In genomic region chr3:103141287-103141686, GRCm38 (mm10) we compare ENCODE assay signal across 9 mouse cellular contexts. TPM values are rescaled to one million over a fixed set of nuclear protein-coding genes. Genes with fewer than 3 reads are reported as not detected.
DNase-seq lines count a peak whose midpoint lies in the region; ATAC-seq and TF ChIP-seq lines count a peak whose summit lies in the region.
"Had no signal": no experiment of that assay in that cellular context is flagged by ENCODE, and none has a peak within 500 bp of the region (broad histone marks: within the 10 kb centered on the region; RNA-seq: fewer than 3 reads in every experiment).

No protein-coding gene starts in this region.

- 0 out of 2 replicates have a peak, but pooled peaks cover 3% of the 10 kb centered on the region for H3K36me3 ChIP-seq in heart, postnatal 0 days (replicated peaks; ENCODE audit: control insufficient read depth, insufficient read depth, low read length)
- no peaks in the 10 kb centered on the region for H3K36me3 ChIP-seq in heart, embryonic 10.5 days
- peaks cover 16% of the 10 kb centered on the region for H3K36me3 ChIP-seq in liver, embryonic 16.5 days (ENCODE audit: control insufficient read depth, insufficient read depth)
- H3K36me3 ChIP-seq in hindbrain, embryonic 11.5 days (ENCODE audit: control insufficient read depth, insufficient read depth, low read length), result no peaks in the 10 kb centered on the region
- H3K36me3 ChIP-seq in hindbrain, postnatal 0 days (ENCODE audit: insufficient read depth, low read length), result no peaks in the 10 kb centered on the region

- H3K4me3 ChIP-seq in heart, postnatal 0 days (ENCODE audit: low read depth, low read length), result no peak overlapping the region
- no peak overlapping the region for H3K4me3 ChIP-seq in heart, embryonic 10.5 days
- H3K4me3 ChIP-seq in liver, embryonic 16.5 days (ENCODE audit: low read depth, low read length), result no peak overlapping the region
- H3K4me3 ChIP-seq in hindbrain, embryonic 11.5 days (ENCODE audit: low read depth, low read length), result no peak overlapping the region
- H3K4me3 ChIP-seq in hindbrain, postnatal 0 days (ENCODE audit: low read length), result no peak overlapping the region

- ATAC-seq in heart, postnatal 0 days (ENCODE audit: insufficient read depth, low read depth), result peak; percentile 44; the same call in 1 of the 2 replicates
- peak; percentile 57 for ATAC-seq in liver, embryonic 16.5 days (ENCODE audit: low read depth)
- ATAC-seq in hindbrain, embryonic 11.5 days (ENCODE audit: low FRiP score), result no peak
- ATAC-seq in hindbrain, postnatal 0 days, result no peak
- ATAC-seq: intestine, embryonic 16.5 days had no signal

- WGBS in heart, postnatal 0 days, result 81% methylated on average over 11 of the region's 11 CpGs
- 88% methylated on average over 11 of the region's 11 CpGs for WGBS in heart, embryonic 10.5 days
- WGBS in liver, embryonic 16.5 days (ENCODE audit: insufficient replicate concordance), result 80% methylated on average over 11 of the region's 11 CpGs
- WGBS in hindbrain, embryonic 11.5 days, result 90% methylated on average over 11 of the region's 11 CpGs
- WGBS in hindbrain, postnatal 0 days, result 81% methylated on average over 11 of the region's 11 CpGs

- H3K27ac ChIP-seq in heart, postnatal 0 days (ENCODE audit: low read depth), result no peak overlapping the region
- H3K27ac ChIP-seq in heart, embryonic 10.5 days, result no peak overlapping the region
- no peak overlapping the region for H3K27ac ChIP-seq in liver, embryonic 16.5 days (ENCODE audit: low read length)
- no peak overlapping the region for H3K27ac ChIP-seq in hindbrain, embryonic 11.5 days (ENCODE audit: low read depth, low read length)
- no peak overlapping the region for H3K27ac ChIP-seq in hindbrain, postnatal 0 days

- no peak overlapping the region for H3K4me2 ChIP-seq in heart, postnatal 0 days (ENCODE audit: low read depth, low read length)
- H3K4me2 ChIP-seq in liver, embryonic 16.5 days (ENCODE audit: low read depth, low read length), result no peak overlapping the region
- no peak overlapping the region for H3K4me2 ChIP-seq in hindbrain, embryonic 11.5 days (replicated peaks; ENCODE audit: low read depth, low read length)
- H3K4me2 ChIP-seq in hindbrain, postnatal 0 days (ENCODE audit: low read depth, low read length), result no peak overlapping the region

- DNase-seq in heart, postnatal 0 days (ENCODE audit: low spot score), result peak; percentile 7
- DNase-seq in heart, embryonic 10.5 days (ENCODE audit: low spot score), result no peak
- peak; percentile 73 for DNase-seq in MEL-GATA-1-ER (ENCODE audit: extremely low read depth, low read depth)
- peak; percentile 26 for DNase-seq in brain, adult 2 months (ENCODE audit: low read depth, low spot score)
- DNase-seq in hindbrain, embryonic 11.5 days (ENCODE audit: low spot score), result no peak
- DNase-seq in hindbrain, postnatal 0 days (ENCODE audit: low spot score), result no peak
- no peak for DNase-seq in right cerebral cortex, adult 18-20 months

- H3K4me1 ChIP-seq in heart, postnatal 0 days (ENCODE audit: control insufficient read depth, insufficient read depth), result peaks cover 8% of the 10 kb centered on the region; the same call in 1 of the 2 replicates
- peaks cover 14% of the 10 kb centered on the region for H3K4me1 ChIP-seq in heart, embryonic 10.5 days
- peaks cover 25% of the 10 kb centered on the region for H3K4me1 ChIP-seq in liver, embryonic 16.5 days (ENCODE audit: control insufficient read depth, low read depth, low read length)
- H3K4me1 ChIP-seq in hindbrain, embryonic 11.5 days (replicated peaks; ENCODE audit: control insufficient read depth, insufficient read depth, low read length), result no peaks in the 10 kb centered on the region
- no peaks in the 10 kb centered on the region for H3K4me1 ChIP-seq in hindbrain, postnatal 0 days (ENCODE audit: insufficient read depth, low read length)

- no peaks in the 10 kb centered on the region for H3K9me3 ChIP-seq in heart, postnatal 0 days (replicated peaks; ENCODE audit: control insufficient read depth, low read length)
- H3K9me3 ChIP-seq in heart, embryonic 10.5 days, result no peaks in the 10 kb centered on the region
- no peaks in the 10 kb centered on the region for H3K9me3 ChIP-seq in liver, embryonic 16.5 days (replicated peaks; ENCODE audit: control insufficient read depth, low read length)
- H3K9me3 ChIP-seq in hindbrain, embryonic 11.5 days (ENCODE audit: control insufficient read depth, low read length), result no peaks in the 10 kb centered on the region
- no peaks in the 10 kb centered on the region for H3K9me3 ChIP-seq in hindbrain, postnatal 0 days (ENCODE audit: low read length)

- H3K9ac ChIP-seq in heart, postnatal 0 days (replicated peaks; ENCODE audit: low read depth, low read length), result no peak overlapping the region
- H3K9ac ChIP-seq in liver, embryonic 16.5 days (ENCODE audit: low read depth, low read length), result no peak overlapping the region
- H3K9ac ChIP-seq in hindbrain, embryonic 11.5 days (ENCODE audit: low read depth, low read length), result no peak overlapping the region
- no peak overlapping the region for H3K9ac ChIP-seq in hindbrain, postnatal 0 days (replicated peaks; ENCODE audit: low read length)

- TF ChIP-seq CTCF in heart, postnatal 0 days (IDR thresholded peaks at IDR 0.05; ENCODE audit: low read depth), result no peak
- TF ChIP-seq CTCF in hindbrain, postnatal 0 days (IDR thresholded peaks at IDR 0.05; ENCODE audit: low read depth), result no peak

- no peaks in the 10 kb centered on the region for H3K27me3 ChIP-seq in heart, postnatal 0 days (ENCODE audit: control insufficient read depth, insufficient read depth, low read length)
- H3K27me3 ChIP-seq in heart, embryonic 10.5 days (ENCODE audit: insufficient read depth, poor library complexity, severe bottlenecking), result no peaks in the 10 kb centered on the region
- no peaks in the 10 kb centered on the region for H3K27me3 ChIP-seq in liver, embryonic 16.5 days (ENCODE audit: control insufficient read depth, insufficient read depth, low read depth, low read length)
- no peaks in the 10 kb centered on the region for H3K27me3 ChIP-seq in hindbrain, embryonic 11.5 days (ENCODE audit: control insufficient read depth, insufficient read depth, low read length)
- no peaks in the 10 kb centered on the region for H3K27me3 ChIP-seq in hindbrain, postnatal 0 days (ENCODE audit: insufficient read depth, low read length)

- TF ChIP-seq EP300 in heart, postnatal 0 days (IDR thresholded peaks at IDR 0.05; ENCODE audit: low read depth), result no peak

RNA-seq across cellular contexts. Expression of gene Bcas2, which starts 30.2 kb away (rescaled TPM):
- 32.0 and 33.0 TPM in 2 replicates for total RNA-seq in heart, postnatal 0 days (2014; rRNA removed; ENCODE audit: low replicate concordance)
- polyA plus RNA-seq in heart, postnatal 0 days (2015; fragmentation: Nextera tagmentation; extraction: Ambion mirVana), result 96.8 and 102 TPM in 2 replicates
- polyA plus RNA-seq in heart, embryonic 10.5 days (2016; fragmentation: Nextera tagmentation; extraction: Ambion mirVana), result 150 and 186 TPM in 2 replicates
- 117 and 129 TPM in 2 replicates for polyA plus RNA-seq in liver, embryonic 16.5 days (2015; fragmentation: Nextera tagmentation; extraction: Ambion mirVana)
- 241 and 251 TPM in 2 replicates for polyA plus RNA-seq in hindbrain, embryonic 11.5 days (2014; fragmentation: Nextera tagmentation; extraction: Ambion mirVana)
- 54.6 and 60.7 TPM in 2 replicates for total RNA-seq in hindbrain, postnatal 0 days (2014; rRNA removed)
- 204 and 220 TPM in 2 replicates for polyA plus RNA-seq in hindbrain, postnatal 0 days (2015; fragmentation: Nextera tagmentation; extraction: Ambion mirVana)

RNA-seq across cellular contexts. Expression of gene Dennd2c, which starts 38.9 kb away (rescaled TPM):
- 3.9 and 4.0 TPM in 2 replicates for total RNA-seq in heart, postnatal 0 days (2014; rRNA removed; ENCODE audit: low replicate concordance)
- polyA plus RNA-seq in heart, postnatal 0 days (2015; fragmentation: Nextera tagmentation; extraction: Ambion mirVana), result 1.6 and 1.7 TPM in 2 replicates
- 3.4 and 4.4 TPM in 2 replicates for polyA plus RNA-seq in heart, embryonic 10.5 days (2016; fragmentation: Nextera tagmentation; extraction: Ambion mirVana)
- 7.6 and 7.8 TPM in 2 replicates for polyA plus RNA-seq in liver, embryonic 16.5 days (2015; fragmentation: Nextera tagmentation; extraction: Ambion mirVana)
- 2.5 and 2.9 TPM in 2 replicates for polyA plus RNA-seq in hindbrain, embryonic 11.5 days (2014; fragmentation: Nextera tagmentation; extraction: Ambion mirVana)
- total RNA-seq in hindbrain, postnatal 0 days (2014; rRNA removed), result 0.94 and 1.7 TPM in 2 replicates
- 0.73 and 0.79 TPM in 2 replicates for polyA plus RNA-seq in hindbrain, postnatal 0 days (2015; fragmentation: Nextera tagmentation; extraction: Ambion mirVana)

Comparison
In these comparisons a context has a peak if more than half of its experiments do, and no peak if none do; other contexts are left out.
1. DNase-seq: peak in heart, postnatal 0 days (single experiment), MEL-GATA-1-ER (single experiment) and brain, adult 2 months (single experiment); none in heart, embryonic 10.5 days (single experiment), hindbrain, embryonic 11.5 days (single experiment), hindbrain, postnatal 0 days (single experiment) and right cerebral cortex, adult 18-20 months (single experiment).
2. ATAC-seq: peak in heart, postnatal 0 days (single experiment) and liver, embryonic 16.5 days (single experiment); none in hindbrain, embryonic 11.5 days (single experiment) and hindbrain, postnatal 0 days (single experiment).